Mouse (Mus musculus) testis, adult 2 months (tissue): Measurements from ENCODE around the gene Ctla4. TPM values are rescaled to one million over a fixed set of nuclear protein-coding genes. Genes with fewer than 3 reads are reported as not detected.

Experiments used
- H3K27ac ChIP-seq: fragments of 200-500 bp; 2 replicates; pipeline ENCODE4 v1.5.1; 2012; ENCODE audit warnings: low read depth, low read length; ENCODE audit not compliant: control insufficient read depth, insufficient read depth
- H3K27me3 ChIP-seq: fragments of 200-500 bp; 2 replicates; pipeline ENCODE4 v1.6.1; 2012; ENCODE audit warnings: mild to moderate bottlenecking, low read length, moderate library complexity; ENCODE audit not compliant: control insufficient read depth, insufficient read depth
- H3K36me3 ChIP-seq: fragments of 200-500 bp; 2 replicates; pipeline ENCODE4 v1.6.1; 2012; ENCODE audit warnings: mild to moderate bottlenecking, low read length; ENCODE audit not compliant: control insufficient read depth, insufficient read depth
- H3K4me1 ChIP-seq: fragments of 200-500 bp; 2 replicates; pipeline ENCODE4 v1.6.1; 2012; ENCODE audit warnings: low read length; ENCODE audit not compliant: control insufficient read depth, insufficient read depth
- H3K4me3 ChIP-seq: fragments of 200-500 bp; 2 replicates; pipeline ENCODE4 v1.5.1; 2012; ENCODE audit warnings: low read depth, mild to moderate bottlenecking, low read length, moderate library complexity, mixed read lengths; ENCODE audit not compliant: control insufficient read depth
- CTCF ChIP-seq: fragments of 200-500 bp; IDR thresholded peaks from 2 replicates; pipeline ENCODE4 v1.5.1; 2012; ENCODE audit warnings: low read depth, mild to moderate bottlenecking, inconsistent platforms, low read length, moderate library complexity; ENCODE audit not compliant: control insufficient read depth, insufficient read depth, insufficient replicate concordance
- POLR2A ChIP-seq: fragments of 200-500 bp; IDR thresholded peaks from 2 replicates; pipeline ENCODE4 v1.6.1; 2012; ENCODE audit warnings: low read depth, mild to moderate bottlenecking, inconsistent platforms, low read length, moderate library complexity; ENCODE audit not compliant: control insufficient read depth
- polyA plus RNA-seq: library from polyadenylated mRNA; depleted of rRNA; stranded (reverse); fragments of >200 nt; gene quantifications from 2 replicates; pipeline ENCODE4 v1.2.3, GENCODE M21; 2012; rRNA removed

The Ctla4 gene
- polyA plus RNA-seq, 1 experiment, result not detected

DNA sequence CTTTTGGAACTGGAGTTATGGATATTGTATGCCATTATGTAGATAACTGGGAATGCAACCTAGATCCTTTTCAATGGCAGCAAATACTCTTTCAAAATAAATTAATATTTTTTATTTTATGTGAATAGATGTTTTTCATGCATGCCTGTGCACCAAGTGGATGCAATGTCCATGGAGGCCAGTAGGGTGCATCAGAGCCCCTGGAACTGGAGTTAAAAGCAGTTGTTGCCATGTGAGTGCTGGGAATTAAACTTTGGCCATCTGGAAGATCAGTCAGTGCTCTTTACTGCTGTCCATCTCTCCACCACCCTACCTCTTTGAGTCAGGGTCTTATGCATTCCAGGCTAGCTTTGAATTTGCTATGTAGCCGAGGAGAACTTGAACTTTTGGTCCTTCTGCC, 71.5 kb downstream of the Ctla4 start:
- H3K4me3 ChIP-seq, result no peak overlapping the region
- no peak for TF ChIP-seq CTCF
- TF ChIP-seq POLR2A, result no peak
- H3K4me1 ChIP-seq, result no peaks in the 10 kb centered on the region
- H3K36me3 ChIP-seq, result no peaks in the 10 kb centered on the region
- H3K27me3 ChIP-seq, result no peaks in the 10 kb centered on the region
- no peak overlapping the region for H3K27ac ChIP-seq

DNA sequence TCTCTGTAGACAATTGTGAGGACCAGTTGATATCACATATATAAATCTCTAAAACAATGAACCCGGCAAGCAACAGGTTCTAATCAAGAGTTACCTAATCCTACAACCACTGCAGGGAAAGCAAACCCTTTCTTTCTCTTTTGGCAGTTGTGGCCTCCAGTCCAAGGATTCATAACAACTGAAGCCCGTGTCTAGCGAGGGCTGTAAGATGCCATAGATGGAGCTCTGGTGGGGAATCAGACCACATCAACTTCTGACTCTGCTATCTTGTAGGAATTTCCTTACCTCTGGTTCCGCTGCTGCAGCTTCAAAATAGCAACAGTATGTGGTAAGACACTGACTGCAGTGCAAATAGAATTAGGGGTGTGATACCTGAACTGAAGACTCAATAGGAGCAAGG, 72.4 kb downstream of the Ctla4 start:
- Histone ChIP-seq H3K27me3 (no peaks in the 10 kb centered on the region), H3K27ac (no peak overlapping the region), H3K4me3 (no peak overlapping the region), H3K36me3 (no peaks in the 10 kb centered on the region), H3K4me1 (no peaks in the 10 kb centered on the region)
- no peak for TF ChIP-seq CTCF

DNA sequence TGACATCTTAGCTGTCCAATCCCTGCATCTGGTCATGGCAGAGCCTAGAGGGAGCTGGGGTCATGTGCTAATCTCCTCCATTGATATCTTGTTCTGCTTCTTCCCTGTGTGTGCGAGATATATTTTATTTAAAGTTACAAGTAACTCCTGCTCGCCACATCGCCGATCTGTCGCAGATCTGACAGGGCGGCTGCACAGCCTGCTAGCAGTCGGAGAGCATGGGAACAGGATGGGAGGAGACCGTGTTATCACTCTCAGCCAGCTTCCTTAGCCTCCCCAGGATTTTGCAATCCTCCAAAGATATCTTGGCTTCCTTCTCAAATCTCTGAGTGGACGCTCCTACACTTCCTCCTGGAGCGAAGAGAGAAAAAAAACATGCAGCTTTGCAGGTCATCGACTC, 73.7 kb downstream of the Ctla4 start:
- Histone ChIP-seq H3K4me3 (no peak overlapping the region), H3K36me3 (no peaks in the 10 kb centered on the region), H3K27me3 (no peaks in the 10 kb centered on the region), H3K4me1 (no peaks in the 10 kb centered on the region), H3K27ac (no peak overlapping the region)
- TF ChIP-seq CTCF (no peak), POLR2A (no peak)

DNA sequence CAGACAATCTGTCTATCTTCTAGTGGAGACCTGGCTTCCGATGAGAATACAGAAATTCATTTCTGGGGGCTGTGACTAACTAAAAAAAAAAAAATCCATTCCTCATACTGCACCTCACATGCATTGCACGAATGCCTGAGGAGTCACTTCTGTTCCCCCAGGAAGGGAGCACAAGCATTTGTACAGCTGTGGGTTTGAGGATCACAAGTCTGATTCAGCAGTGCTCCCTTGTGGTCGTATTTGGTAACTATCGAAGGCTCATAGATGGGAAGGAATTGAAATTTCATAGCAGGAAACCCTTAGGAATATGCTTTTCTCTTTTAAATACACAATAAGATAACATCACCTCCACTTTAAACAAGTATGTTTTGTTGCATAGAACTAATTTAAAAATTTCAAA, 74.3 kb downstream of the Ctla4 start:
- no peak overlapping the region for H3K27ac ChIP-seq
- H3K4me1 ChIP-seq, result no peaks in the 10 kb centered on the region
- no peaks in the 10 kb centered on the region for H3K27me3 ChIP-seq
- no peaks in the 10 kb centered on the region for H3K36me3 ChIP-seq
- H3K4me3 ChIP-seq, result no peak overlapping the region
- no peak for TF ChIP-seq POLR2A
- no peak for TF ChIP-seq CTCF

DNA sequence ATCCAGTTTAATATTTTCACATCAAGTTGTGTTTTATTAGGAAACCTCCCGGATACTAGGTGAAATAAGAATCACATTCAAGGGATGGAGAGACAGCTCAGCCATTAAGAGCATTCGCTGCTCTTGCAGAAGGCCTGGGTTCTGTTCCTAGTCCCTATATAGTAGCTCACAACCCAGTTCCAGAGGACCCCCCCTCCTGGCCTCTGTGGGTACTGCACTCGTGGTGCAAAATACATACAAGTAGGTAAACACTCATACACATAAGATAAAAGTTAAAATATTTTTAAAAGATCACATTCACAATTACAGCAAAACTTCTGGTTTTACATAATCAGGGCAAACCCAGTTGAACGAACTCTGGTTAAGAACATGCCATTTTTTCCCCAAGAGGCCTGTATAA, 75.3 kb downstream of the Ctla4 start:
- H3K4me1 ChIP-seq, result no peaks in the 10 kb centered on the region
- no peaks in the 10 kb centered on the region for H3K36me3 ChIP-seq
- no peaks in the 10 kb centered on the region for H3K27me3 ChIP-seq
- peak; percentile 36; the same call in 1 of the 2 replicates for TF ChIP-seq CTCF
- TF ChIP-seq POLR2A, result no peak
- H3K27ac ChIP-seq, result no peak overlapping the region
- no peak overlapping the region for H3K4me3 ChIP-seq

Other genes starting within 250 kb of the Ctla4 start
- 0.02 and 0.12 TPM in 2 replicates for gene Cd28, start 170.2 kb upstream of the Ctla4 start, polyA plus RNA-seq
- gene Icos, start 90.9 kb downstream of the Ctla4 start, polyA plus RNA-seq, result 0.07 and 0.11 TPM in 2 replicates